Mouse (Mus musculus) telencephalon, adult 2 months (tissue): ENCODE measurements around the gene Olfr1367.

Experiments
- DNase-seq: peaks from one replicate; pipeline ENCODE4 v3.0.0-alpha.2; 2011; ENCODE audit warnings: low read depth, low spot score

Olfr1367 gene

GRCm38 (mm10) chr13:21346610-21347009 lies at the start of gene Olfr1367:
Olfr1367 (plus strand) TSS chr13:21346910.
- no peak for DNase-seq

DNA sequence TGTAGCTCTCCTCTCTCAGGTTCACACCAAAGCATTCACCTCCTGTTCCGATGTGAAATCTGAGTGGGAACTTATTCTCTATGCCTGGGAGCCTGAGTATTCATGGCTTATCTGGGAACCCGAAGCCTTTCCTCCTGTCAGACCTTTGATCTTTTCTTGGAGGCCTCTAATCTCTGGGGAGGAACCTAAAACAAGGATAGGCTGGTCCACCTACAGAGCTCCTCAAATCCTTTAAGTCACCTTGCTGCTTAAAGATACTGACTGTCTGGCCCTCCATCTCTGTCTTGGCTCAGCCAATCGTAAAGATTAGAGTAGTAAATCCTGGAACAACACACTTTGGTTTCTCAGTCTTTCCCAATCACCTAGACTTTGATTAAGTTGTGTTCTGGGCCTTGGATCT lies 48.2 kb upstream of the Olfr1367 start:
- no peak for DNase-seq

GRCm38 (mm10) chr13:21304483-21305066 lies 42.1 kb upstream of the Olfr1367 start:
- DNase-seq = no peak

GRCm38 (mm10) chr13:21309788-21310187 lies 36.9 kb upstream of the Olfr1367 start:
- DNase-seq = no peak

- DNase-seq = no peak
These were observed 34.8 kb upstream of the Olfr1367 start, which contains the start of gene Gpx6 for GRCm38 (mm10) chr13:21311926-21312325. Gpx6 (plus strand) TSS chr13:21312125.

- DNase-seq = no peak
These were observed 33.9 kb upstream of the Olfr1367 start for GRCm38 (mm10) chr13:21312854-21313253.

DNA sequence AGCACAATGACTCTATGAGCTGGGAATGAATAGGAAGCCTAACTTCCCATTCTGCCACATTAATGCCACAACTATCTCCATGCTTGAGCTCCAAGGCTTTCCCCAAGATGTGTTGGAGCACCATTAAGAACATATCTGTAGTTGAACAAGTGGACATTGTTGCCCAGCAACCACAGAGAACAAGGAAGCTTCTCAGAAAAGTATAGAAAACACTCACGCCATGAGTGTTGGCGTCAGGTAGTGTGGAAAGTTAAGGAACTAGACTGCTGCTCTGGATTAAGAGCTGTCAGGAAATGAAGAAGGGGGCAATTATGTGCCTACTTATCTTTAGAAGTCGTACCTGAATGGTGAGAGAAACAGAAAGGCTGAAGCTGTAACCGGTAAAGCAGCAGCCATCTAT lies 32.8 kb upstream of the Olfr1367 start:
- no peak for DNase-seq

DNA sequence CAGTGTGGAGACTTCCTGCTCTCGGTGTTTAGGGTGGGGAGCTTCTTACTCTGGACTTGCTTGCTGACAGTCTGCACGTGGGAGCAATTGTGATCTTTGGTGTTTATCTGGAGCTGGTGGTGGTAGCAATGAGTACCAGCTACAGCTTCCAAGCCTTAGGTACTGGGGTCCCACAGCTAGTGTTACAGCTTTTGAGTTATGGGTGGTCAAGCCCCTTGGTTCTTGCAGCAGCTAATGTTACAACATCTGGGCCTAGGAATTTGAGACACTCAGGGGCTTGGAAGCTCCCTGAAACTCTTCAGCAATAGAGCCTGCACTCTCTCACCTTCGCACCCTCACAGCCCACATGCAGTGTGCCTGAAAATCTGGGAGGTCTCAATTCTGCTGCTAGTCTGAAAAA lies 26.4 kb upstream of the Olfr1367 start:
- DNase-seq = no peak

DNA sequence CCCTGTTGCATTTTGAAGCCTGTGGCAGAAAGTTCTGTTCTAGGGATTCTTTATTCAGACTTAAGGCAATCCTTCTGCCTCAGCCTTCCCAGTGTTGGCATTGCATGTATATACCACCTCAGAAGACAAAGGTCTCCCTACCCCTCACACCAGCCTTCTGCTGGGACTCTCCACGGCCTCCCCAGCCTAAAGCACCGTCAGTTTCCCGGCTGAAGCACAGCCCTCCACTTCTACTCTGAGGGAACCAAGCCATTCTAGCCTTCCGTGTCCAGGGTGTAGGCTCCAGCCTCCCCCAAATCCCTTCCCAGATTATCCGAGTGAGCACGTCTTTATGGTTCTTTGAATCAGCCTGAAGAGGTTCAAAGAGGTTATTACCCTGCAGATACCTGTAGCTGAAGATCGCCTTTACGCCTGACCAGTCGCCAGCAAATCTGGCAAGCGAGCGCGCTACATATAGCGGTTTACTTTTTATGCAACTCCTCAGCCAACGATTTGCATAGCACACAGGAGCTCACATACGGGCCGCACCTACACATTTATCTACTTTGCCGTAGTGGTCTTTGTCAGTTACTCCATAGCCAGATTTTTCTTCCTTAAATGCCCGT lies 24.7 kb upstream of the Olfr1367 start:
- peak; percentile 15 for DNase-seq

DNA sequence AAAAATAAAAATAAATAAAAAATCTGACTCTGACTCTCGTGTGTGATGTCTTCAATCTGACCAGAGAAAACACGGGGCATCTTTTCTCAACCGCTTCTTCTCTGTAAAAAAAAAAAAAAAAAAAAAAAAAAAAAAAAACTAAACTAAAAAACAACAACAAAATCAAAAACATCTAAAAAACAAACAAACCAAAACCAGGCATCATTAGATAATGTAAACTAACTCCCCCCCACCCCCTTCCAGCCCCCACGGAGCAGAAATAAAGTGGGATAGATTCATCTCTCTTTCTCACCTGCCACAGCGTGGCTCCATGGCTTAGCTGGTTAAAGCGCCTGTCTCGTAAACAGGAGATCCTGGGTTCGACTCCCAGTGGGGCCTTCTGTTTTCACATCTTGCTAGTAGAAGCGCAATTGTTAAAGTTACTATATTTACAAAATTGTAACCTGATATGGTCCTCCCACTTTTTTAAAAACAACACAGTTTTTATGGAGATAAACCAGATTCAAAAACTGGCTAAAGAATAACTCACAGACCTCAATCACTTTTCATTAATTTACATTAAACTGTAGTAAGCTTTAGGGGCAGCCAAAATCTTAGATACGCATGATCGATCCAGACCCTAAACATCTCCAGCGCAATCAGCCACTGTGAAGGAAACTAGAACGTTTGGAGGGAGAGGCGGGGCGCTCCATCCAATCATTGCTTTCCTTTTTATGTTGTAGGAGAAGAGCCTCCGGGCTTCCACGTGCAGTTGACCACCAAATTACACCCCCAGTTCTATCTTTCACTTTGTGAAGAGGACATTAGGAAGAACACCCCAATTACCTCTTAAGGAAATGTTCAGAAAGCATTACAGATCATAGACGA lies 24.0 kb upstream of the Olfr1367 start:
- DNase-seq = peak; percentile 36

GRCm38 (mm10) chr13:21323405-21323804 lies 23.3 kb upstream of the Olfr1367 start:
- no peak for DNase-seq

DNA sequence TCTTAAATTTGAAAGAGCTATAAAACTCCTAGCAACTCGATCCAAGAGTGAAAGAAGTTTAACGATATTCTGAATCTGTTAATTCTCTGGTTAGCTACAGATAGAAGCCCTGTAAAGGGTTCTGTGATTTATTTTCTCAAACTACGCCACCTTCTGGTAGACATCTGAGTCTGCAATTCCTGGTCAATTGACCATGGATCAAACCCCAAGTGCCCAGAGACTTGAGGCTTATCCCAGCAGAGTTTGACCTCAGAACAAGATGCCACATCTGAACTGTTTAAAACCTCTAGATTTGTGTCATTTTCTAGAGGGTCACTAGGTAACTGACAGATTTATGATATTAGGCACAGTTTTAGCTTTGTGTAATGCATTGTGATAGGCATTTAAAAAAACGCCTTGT lies 20.5 kb upstream of the Olfr1367 start:
- peak; percentile 6 for DNase-seq

GRCm38 (mm10) chr13:21326657-21327211 lies 20.0 kb upstream of the Olfr1367 start:
- DNase-seq = peak; percentile 63

- no peak for DNase-seq
These were observed 19.3 kb upstream of the Olfr1367 start for GRCm38 (mm10) chr13:21327424-21327823.

DNA sequence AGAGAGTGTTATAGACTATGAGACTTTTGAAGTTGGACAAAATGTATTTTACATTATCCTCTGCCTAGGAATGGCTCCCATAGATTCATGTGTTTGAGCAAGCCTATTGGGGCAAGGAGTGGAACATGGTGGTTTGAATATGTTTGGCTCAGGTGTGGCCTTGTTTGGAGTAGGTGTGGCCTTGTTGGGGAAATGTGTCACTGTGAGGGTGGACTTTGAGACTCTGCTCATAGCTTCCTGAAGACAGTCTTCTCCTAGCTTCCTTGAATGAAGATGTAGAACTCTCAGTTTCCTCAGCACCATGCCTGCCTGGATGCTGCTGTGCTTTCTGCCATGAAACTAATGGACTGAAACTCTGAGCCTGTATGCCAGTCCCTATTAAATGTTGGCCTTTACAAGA lies 3.9 kb downstream of the Olfr1367 start:
- no peak for DNase-seq

GRCm38 (mm10) chr13:21362621-21363248 lies 16.0 kb downstream of the Olfr1367 start, which contains the start of gene Zscan12:
Zscan12 (plus strand) TSS chr13:21362820.
- DNase-seq = peak; percentile 94

DNA sequence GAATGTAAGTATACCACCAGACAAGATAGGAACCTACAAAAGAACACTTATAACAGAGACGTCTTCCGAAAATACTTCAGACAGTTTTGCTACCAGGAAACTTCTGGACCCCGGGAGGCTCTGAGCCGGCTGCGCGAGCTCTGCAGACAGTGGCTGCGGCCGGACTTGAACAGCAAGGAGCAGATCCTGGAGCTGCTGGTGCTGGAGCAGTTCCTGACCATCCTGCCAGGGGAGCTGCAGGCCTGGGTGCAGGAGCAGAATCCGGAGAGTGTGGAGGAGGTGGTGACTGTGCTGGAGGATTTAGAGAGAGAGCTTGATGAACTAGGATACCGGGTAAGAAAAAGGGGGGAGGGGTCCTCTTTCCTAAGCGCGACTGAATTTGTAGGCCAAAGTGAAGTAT lies 17.0 kb downstream of the Olfr1367 start:
- DNase-seq = no peak

DNA sequence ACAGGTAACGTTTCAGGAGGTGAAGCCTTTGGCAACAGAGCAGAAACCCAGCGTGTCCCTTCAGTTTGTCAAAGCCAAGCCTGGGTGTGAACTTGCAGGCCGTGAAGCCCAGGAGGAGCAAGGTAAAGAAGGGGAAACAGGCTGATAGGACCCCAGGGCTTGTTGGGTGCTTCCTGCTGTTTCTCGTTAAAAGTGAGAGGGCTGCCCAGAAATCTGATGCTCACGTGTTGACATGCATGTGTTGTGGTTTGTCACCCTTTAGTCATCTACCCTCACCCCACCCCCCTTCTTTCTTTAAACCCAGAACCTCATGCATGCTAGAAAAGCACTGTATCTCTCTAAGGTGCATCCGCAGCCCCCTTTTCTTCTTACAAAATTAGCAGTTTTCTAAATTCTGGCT lies 19.9 kb downstream of the Olfr1367 start:
- DNase-seq = no peak

DNA sequence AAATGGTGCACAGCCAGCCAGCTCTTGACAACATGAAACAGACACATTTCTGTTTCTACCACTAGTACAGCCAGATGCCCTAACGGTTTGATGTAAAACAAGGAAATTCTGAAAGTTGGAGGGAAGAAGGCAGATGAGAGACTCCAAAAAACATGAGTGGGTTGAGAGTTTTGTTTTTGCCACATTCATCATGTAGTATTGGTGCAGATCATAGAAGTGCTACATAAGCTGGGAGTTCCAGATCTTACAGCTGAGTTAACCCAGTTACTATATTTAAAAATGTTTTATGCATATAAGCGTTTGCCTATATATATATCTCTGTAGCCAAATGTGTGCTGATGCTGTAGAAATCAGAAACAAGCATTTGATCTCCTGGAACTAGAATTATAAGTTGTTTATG lies 26.0 kb downstream of the Olfr1367 start:
- DNase-seq = peak; percentile 36

DNA sequence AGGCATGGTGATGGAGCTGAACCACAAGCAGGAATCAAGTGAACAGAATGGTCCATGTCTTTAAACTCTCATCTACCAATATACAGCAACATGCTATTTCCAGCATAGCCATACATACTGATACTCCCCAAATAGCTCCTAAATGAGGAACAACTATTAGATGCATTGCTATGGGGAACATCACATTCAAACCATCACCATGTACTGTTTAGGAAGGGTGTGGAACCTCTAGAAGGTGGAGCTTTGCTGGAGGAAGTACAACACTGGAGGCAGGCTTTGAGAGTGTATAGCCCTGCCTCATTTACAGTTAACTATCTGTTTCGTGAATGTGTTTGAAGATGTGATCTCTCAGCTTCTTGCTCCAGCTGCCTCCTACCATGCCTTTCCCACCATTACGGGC lies 31.1 kb downstream of the Olfr1367 start:
- no peak for DNase-seq

DNA sequence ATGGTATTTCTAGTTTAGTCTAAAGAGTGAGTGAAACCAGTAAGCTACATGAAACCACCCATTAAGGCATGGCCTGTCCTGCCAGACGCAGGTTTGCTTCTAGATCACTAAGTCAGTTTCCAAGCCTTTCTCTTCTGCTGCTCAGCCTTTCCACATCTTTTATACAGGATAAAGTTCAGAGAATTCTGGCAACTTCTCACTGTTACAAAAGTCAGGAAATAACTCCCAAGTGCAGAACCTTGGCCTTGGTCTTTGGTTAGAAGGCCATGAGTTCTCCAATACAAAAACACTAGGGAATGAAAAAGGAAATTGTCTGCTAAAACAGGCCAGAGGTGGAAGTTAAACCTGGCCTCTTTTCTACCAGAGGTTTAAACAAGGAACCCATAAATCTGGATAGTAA lies 48.5 kb downstream of the Olfr1367 start:
- DNase-seq = no peak

DNA sequence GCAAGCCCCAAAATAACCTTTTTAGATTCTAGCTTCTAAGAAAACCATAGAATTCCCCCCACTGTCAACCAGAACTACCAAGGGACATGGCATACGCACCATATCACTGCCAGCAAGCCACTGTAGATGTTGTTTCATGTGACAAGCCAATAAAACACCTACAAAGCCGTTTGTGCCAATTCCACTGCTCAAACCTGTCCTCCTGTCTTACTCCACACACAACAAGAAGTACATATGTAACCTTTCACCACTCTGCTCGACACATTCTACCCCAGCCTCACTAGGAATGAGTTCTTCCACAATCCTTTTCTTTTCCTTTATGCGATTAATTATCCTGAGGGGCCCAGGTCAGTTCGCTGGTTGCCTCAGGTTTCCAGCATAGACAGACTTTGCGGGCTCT lies 48.9 kb downstream of the Olfr1367 start:
- DNase-seq = no peak
